Mouse (Mus musculus): ENCODE results near the gene Pxmp4. TPM values are rescaled to one million over a fixed set of nuclear protein-coding genes. Genes with fewer than 3 reads are reported as not detected.

Pxmp4 gene
- polyA plus RNA-seq (2011; ENCODE audit: insufficient read depth, insufficient read length, low read depth, missing spikeins) = 8.3 and 9.5 TPM in 2 replicates

DNA sequence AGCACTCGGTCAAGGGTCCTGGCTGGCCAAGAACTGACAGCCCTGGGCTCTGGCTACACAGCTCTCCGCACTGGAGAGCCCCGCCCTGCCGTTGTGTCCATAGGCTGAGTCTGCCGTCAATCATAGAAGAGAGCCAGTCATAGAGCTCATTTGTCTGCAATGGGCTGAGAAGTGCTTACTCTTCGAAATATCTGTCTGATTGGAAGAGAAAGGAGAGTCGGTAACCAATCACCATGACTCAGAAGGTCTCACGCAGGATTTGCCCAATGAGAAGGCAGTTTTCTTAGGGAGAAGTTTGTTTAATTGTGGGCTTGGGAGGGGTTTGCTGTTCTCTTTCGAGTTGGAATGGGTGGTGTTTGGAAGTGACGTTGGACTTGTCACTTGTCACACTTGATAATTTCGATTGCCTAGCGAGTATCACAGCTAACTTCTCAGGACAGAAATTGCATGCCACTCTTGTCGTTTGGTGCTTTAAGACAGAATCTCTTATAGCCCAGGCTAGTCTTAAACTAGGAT, at the start of gene Pxmp4:
Gene Pxmp4 (minus strand): TSS at position 71 of the 516 bp plus-strand sequence.
- H3K9ac ChIP-seq (ENCODE audit: low read depth, poor library complexity, severe bottlenecking) = peak within 1 kb of the TSS; percentile 58
- no peaks in the 10 kb centered on the region for H3K36me3 ChIP-seq (ENCODE audit: control insufficient read depth, insufficient read depth, low read length, poor library complexity, severe bottlenecking)
- H3K4me1 ChIP-seq (ENCODE audit: control insufficient read depth, insufficient read depth, low read length) = no peaks in the 10 kb centered on the region
- TF ChIP-seq POLR2A (IDR thresholded peaks at IDR 0.05; ENCODE audit: insufficient read depth, low read length) = no peak
- TF ChIP-seq CTCF (IDR thresholded peaks at IDR 0.05; ENCODE audit: low read depth, low read length) = no peak
- no peak for TF ChIP-seq EP300 (IDR thresholded peaks at IDR 0.05; ENCODE audit: insufficient read depth, low read depth, low read length)
- H3K9me3 ChIP-seq (replicated peaks; ENCODE audit: control insufficient read depth, insufficient read depth, low read length, poor library complexity, severe bottlenecking) = no peaks in the 10 kb centered on the region
- H3K4me3 ChIP-seq (ENCODE audit: low read depth, low read length) = peak within 1 kb of the TSS; percentile 74
- H3K27ac ChIP-seq (ENCODE audit: insufficient read depth, low read length) = no peak within 1 kb of the TSS
- H3K27me3 ChIP-seq (ENCODE audit: control insufficient read depth, insufficient read depth, low read length, poor library complexity, severe bottlenecking) = no peaks in the 10 kb centered on the region

- H3K9me3 ChIP-seq (replicated peaks; ENCODE audit: control insufficient read depth, insufficient read depth, low read length, poor library complexity, severe bottlenecking) = no peaks in the 10 kb centered on the region; the same call in 1 of the 2 replicates
- H3K27me3 ChIP-seq (ENCODE audit: control insufficient read depth, insufficient read depth, low read length, poor library complexity, severe bottlenecking) = no peaks in the 10 kb centered on the region
- H3K9ac ChIP-seq (ENCODE audit: low read depth, poor library complexity, severe bottlenecking) = no peak within 1 kb of the TSS
- no peaks in the 10 kb centered on the region for H3K4me1 ChIP-seq (ENCODE audit: control insufficient read depth, insufficient read depth, low read length)
- H3K27ac ChIP-seq (ENCODE audit: insufficient read depth, low read length) = peak within 1 kb of the TSS; percentile 82
- H3K4me3 ChIP-seq (ENCODE audit: low read depth, low read length) = peak within 1 kb of the TSS; percentile 22
- TF ChIP-seq CTCF (IDR thresholded peaks at IDR 0.05; ENCODE audit: low read depth, low read length) = no peak
- peak; percentile 95 for TF ChIP-seq EP300 (IDR thresholded peaks at IDR 0.05; ENCODE audit: insufficient read depth, low read depth, low read length)
- no peaks in the 10 kb centered on the region for H3K36me3 ChIP-seq (ENCODE audit: control insufficient read depth, insufficient read depth, low read length, poor library complexity, severe bottlenecking)
Measured at GRCm38 (mm10) chr2:154651363-154651762, 47.9 kb upstream of the Pxmp4 start, which contains the start of gene Chmp4b. Chmp4b (plus strand) TSS chr2:154651705.

DNA sequence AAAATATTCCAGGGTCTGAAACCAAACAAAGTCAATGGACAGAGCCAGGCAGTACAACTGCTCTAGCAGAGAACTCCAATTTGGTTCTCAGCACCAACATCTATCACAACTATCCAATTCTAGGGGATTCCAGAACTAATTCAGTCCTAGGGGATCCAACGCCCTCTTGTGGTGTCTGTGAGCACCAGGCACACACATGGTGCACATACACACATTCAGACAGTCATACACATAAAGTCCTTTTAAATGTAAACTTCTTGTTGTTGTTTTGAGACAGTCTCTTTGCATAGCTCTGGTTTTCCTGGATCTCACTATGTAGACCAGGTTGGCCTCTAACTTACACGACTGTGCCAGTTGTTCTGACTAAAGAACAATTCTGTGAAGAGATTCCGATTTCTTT, 46.9 kb upstream of the Pxmp4 start:
- TF ChIP-seq CTCF (IDR thresholded peaks at IDR 0.05; ENCODE audit: low read depth, low read length) (peak; percentile 4), EP300 (IDR thresholded peaks at IDR 0.05; ENCODE audit: insufficient read depth, low read depth, low read length) (no peak)
- Histone ChIP-seq H3K27ac (ENCODE audit: insufficient read depth, low read length) (peak overlapping the region; percentile 82; the same call in 1 of the 2 replicates), H3K9me3 (replicated peaks; ENCODE audit: control insufficient read depth, insufficient read depth, low read length, poor library complexity, severe bottlenecking) (no peaks in the 10 kb centered on the region; the same call in 1 of the 2 replicates), H3K4me3 (ENCODE audit: low read depth, low read length) (no peak overlapping the region), H3K36me3 (ENCODE audit: control insufficient read depth, insufficient read depth, low read length, poor library complexity, severe bottlenecking) (no peaks in the 10 kb centered on the region), H3K27me3 (ENCODE audit: control insufficient read depth, insufficient read depth, low read length, poor library complexity, severe bottlenecking) (no peaks in the 10 kb centered on the region), H3K4me1 (ENCODE audit: control insufficient read depth, insufficient read depth, low read length) (no peaks in the 10 kb centered on the region), H3K9ac (ENCODE audit: low read depth, poor library complexity, severe bottlenecking) (no peak overlapping the region)

GRCm38 (mm10) chr2:154648086-154648485, 44.6 kb upstream of the Pxmp4 start:
- Histone ChIP-seq H3K36me3 (ENCODE audit: control insufficient read depth, insufficient read depth, low read length, poor library complexity, severe bottlenecking) (no peaks in the 10 kb centered on the region), H3K4me3 (ENCODE audit: low read depth, low read length) (no peak overlapping the region), H3K27ac (ENCODE audit: insufficient read depth, low read length) (no peak overlapping the region), H3K27me3 (ENCODE audit: control insufficient read depth, insufficient read depth, low read length, poor library complexity, severe bottlenecking) (no peaks in the 10 kb centered on the region), H3K4me1 (ENCODE audit: control insufficient read depth, insufficient read depth, low read length) (no peaks in the 10 kb centered on the region), H3K9ac (ENCODE audit: low read depth, poor library complexity, severe bottlenecking) (no peak overlapping the region), H3K9me3 (replicated peaks; ENCODE audit: control insufficient read depth, insufficient read depth, low read length, poor library complexity, severe bottlenecking) (no peaks in the 10 kb centered on the region; the same call in 1 of the 2 replicates)
- no peak for TF ChIP-seq POLR2A (IDR thresholded peaks at IDR 0.05; ENCODE audit: insufficient read depth, low read length)
- peak; percentile 79 for TF ChIP-seq CTCF (IDR thresholded peaks at IDR 0.05; ENCODE audit: low read depth, low read length)

- Histone ChIP-seq H3K9me3 (replicated peaks; ENCODE audit: control insufficient read depth, insufficient read depth, low read length, poor library complexity, severe bottlenecking) (no peaks in the 10 kb centered on the region; the same call in 1 of the 2 replicates), H3K36me3 (ENCODE audit: control insufficient read depth, insufficient read depth, low read length, poor library complexity, severe bottlenecking) (no peaks in the 10 kb centered on the region), H3K27ac (ENCODE audit: insufficient read depth, low read length) (no peak overlapping the region), H3K9ac (ENCODE audit: low read depth, poor library complexity, severe bottlenecking) (no peak overlapping the region), H3K4me3 (ENCODE audit: low read depth, low read length) (no peak overlapping the region), H3K4me1 (ENCODE audit: control insufficient read depth, insufficient read depth, low read length) (no peaks in the 10 kb centered on the region), H3K27me3 (ENCODE audit: control insufficient read depth, insufficient read depth, low read length, poor library complexity, severe bottlenecking) (no peaks in the 10 kb centered on the region)
- peak; percentile 45 for TF ChIP-seq CTCF (IDR thresholded peaks at IDR 0.05; ENCODE audit: low read depth, low read length)
- no peak for TF ChIP-seq EP300 (IDR thresholded peaks at IDR 0.05; ENCODE audit: insufficient read depth, low read depth, low read length)
Measured at GRCm38 (mm10) chr2:154646634-154647033, 43.1 kb upstream of the Pxmp4 start.

DNA sequence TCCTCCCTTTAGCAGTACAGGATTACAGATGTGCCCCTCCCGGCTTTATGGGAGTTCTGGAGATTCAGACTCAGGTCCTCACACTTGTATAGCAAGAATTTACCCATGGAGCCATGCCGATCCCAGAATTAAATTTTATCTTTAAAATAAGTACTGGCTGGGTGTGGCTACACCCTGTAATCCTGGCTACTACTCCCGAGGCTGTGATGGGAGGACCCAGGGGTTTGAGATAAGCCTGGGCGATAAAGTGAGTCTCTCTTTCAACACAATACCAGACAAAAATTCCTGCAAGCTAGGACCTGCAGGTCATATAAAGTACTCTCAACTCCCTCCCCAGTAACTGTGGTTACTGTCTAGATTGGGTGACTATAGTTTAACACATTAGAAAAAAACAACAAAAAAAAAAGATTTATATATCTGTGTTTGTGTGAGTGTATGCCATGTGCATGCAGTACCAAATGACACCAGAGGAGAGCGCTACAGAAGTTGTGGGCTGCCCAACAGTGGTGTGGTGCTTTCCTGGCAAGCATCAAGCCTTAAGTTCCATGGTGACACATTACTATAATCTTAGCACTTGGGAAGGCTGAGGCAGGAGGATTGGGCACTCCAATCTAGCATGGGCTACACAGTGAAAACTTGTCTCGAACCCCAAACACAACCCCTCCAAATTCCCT, 39.3 kb upstream of the Pxmp4 start:
- no peak overlapping the region for H3K27ac ChIP-seq (ENCODE audit: insufficient read depth, low read length)
- no peak overlapping the region for H3K9ac ChIP-seq (ENCODE audit: low read depth, poor library complexity, severe bottlenecking)

More for the DNA sequence above, 39.3 kb upstream of the Pxmp4 start:
- Histone ChIP-seq H3K4me3 (ENCODE audit: low read depth, low read length) (no peak overlapping the region), H3K4me1 (ENCODE audit: control insufficient read depth, insufficient read depth, low read length) (no peaks in the 10 kb centered on the region), H3K36me3 (ENCODE audit: control insufficient read depth, insufficient read depth, low read length, poor library complexity, severe bottlenecking) (0 out of 2 replicates have a peak, but pooled peaks cover 3% of the 10 kb centered on the region), H3K27me3 (ENCODE audit: control insufficient read depth, insufficient read depth, low read length, poor library complexity, severe bottlenecking) (no peaks in the 10 kb centered on the region), H3K9me3 (replicated peaks; ENCODE audit: control insufficient read depth, insufficient read depth, low read length, poor library complexity, severe bottlenecking) (0 out of 2 replicates have a peak, but pooled peaks cover 5% of the 10 kb centered on the region)
- TF ChIP-seq EP300 (IDR thresholded peaks at IDR 0.05; ENCODE audit: insufficient read depth, low read depth, low read length) = no peak
- peak; percentile 34 for TF ChIP-seq CTCF (IDR thresholded peaks at IDR 0.05; ENCODE audit: low read depth, low read length)
- no peak for TF ChIP-seq POLR2A (IDR thresholded peaks at IDR 0.05; ENCODE audit: insufficient read depth, low read length)

Measured in ES-Bruce4 (cell line).